ENCODE assay signal across 20 mouse cellular contexts in the genomic region with DNA sequence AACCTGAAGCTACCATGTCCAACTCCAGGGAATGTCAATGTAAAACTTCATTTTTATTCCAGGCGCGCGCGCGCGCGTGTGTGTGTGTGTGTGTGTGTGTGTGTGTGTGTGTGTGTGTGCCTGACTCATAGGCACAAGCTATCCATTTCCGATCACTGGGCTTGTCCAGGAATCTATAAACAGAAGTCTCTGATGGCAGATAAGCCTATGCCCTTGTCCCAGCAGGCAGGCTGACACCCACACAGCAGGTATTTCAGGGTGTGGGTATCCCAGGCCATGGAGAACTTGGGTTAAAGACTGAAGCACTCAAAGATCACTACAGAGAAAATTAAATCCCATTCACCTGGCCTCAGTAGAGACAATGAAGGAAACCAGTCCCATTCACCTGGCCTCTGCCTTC.
"Had no signal": no experiment of that assay in that cellular context is flagged by ENCODE, and none has a peak within 500 bp of the region (broad histone marks: within the 10 kb centered on the region; RNA-seq: fewer than 3 reads in every experiment).

No protein-coding gene starts in this region.

- H3K27ac ChIP-seq: liver, embryonic 13.5 days; liver, embryonic 15.5 days; midbrain, embryonic 12.5 days; neural tube, embryonic 13.5 days; neural tube, embryonic 15.5 days had no signal

- H3K9ac ChIP-seq: liver, embryonic 13.5 days; liver, embryonic 15.5 days; liver, postnatal 0 days; lung, embryonic 14.5 days; midbrain, embryonic 12.5 days; neural tube, embryonic 13.5 days; neural tube, embryonic 15.5 days had no signal

- H3K4me2 ChIP-seq: liver, embryonic 13.5 days; liver, embryonic 15.5 days; lung, embryonic 14.5 days; midbrain, embryonic 12.5 days; neural tube, embryonic 13.5 days; neural tube, embryonic 15.5 days had no signal

- ATAC-seq: liver, postnatal 0 days; midbrain, embryonic 16.5 days had no signal

- H3K4me1 ChIP-seq: liver, embryonic 13.5 days; liver, embryonic 15.5 days had no signal

- H3K4me3 ChIP-seq: liver, embryonic 13.5 days; liver, embryonic 15.5 days; midbrain, embryonic 12.5 days; myocyte; neural tube, embryonic 13.5 days; neural tube, embryonic 15.5 days had no signal

- DNase-seq: liver, embryonic 13.5 days; liver, postnatal 0 days; lung, embryonic 14.5 days; lung, postnatal 10 days; lung, postnatal 4 days; midbrain, embryonic 14.5 days; retina, postnatal 1 day; right cerebral cortex, adult 18-20 months; right cerebral cortex, postnatal 25 days; right cerebral cortex, postnatal 4 days; spleen, adult 18-20 months; thymus, adult 2 months; thymus, postnatal 25 days; thymus, postnatal 4 days had no signal

- H3K9me3 ChIP-seq: liver, embryonic 13.5 days; liver, embryonic 15.5 days; midbrain, embryonic 12.5 days; neural tube, embryonic 13.5 days; neural tube, embryonic 15.5 days had no signal

- H3K36me3 ChIP-seq: liver, embryonic 13.5 days; liver, embryonic 15.5 days; neural tube, embryonic 13.5 days; neural tube, embryonic 15.5 days had no signal
